Mouse (Mus musculus) G1E-ER4 (cell line): ENCODE data around the gene Fam219b. TPM values are rescaled to one million over a fixed set of nuclear protein-coding genes. Genes with fewer than 3 reads are reported as not detected.

Experiments
- GATA1 ChIP-seq: IDR thresholded peaks from one replicate; pipeline ENCODE4 v1.8.0; 2012; ENCODE audit warnings: low read length, inconsistent platforms
- polyA plus RNA-seq: library from polyadenylated mRNA; stranded (reverse); fragments of >175 nt; gene quantifications from 2 replicates; pipeline ENCODE4 v1.2.3, GENCODE M21; 2012

The Fam219b gene
- 27.5 and 37.6 TPM in 2 replicates for polyA plus RNA-seq

DNA sequence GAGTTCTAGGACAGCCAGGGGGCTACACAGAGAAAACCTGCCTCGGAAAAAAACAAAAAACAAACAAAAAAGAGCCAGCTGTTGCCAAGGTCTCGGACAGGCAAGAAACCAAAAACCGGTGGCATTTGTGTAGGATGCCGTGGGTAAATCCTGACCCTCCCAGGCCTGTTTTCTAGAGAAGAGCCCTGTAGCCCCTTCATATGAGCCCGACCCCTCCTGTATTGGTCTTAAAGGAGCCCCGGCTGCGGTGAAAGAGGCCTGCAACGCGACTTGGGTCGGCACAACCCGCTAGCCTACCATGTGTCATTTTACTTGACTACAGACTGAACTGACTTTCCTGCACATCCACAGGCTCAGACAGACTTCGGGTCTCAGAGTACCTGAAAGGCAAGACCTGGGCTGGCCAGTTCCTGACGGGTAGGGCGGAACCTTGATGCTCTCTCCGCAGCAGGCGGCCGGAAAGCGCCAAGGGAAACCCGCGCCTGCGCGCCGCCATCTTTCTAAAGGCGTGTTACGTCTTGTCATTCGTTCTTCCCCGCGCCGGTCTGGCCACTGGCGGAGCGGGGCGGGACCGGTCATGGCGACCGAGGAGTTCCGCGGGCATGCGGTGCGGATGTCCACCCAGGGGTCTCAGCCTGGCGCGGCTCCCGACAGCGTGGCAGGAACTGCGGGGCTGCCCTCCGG lies at the start of gene Fam219b:
Fam219b (plus strand) TSS at position 485 of the 684 bp plus-strand sequence.
- no peak for TF ChIP-seq GATA1

- TF ChIP-seq GATA1: no peak
Observed at GRCm38 (mm10) chr9:57487807-57488206, 49.5 kb upstream of the Fam219b start.

- no peak for TF ChIP-seq GATA1
Observed at GRCm38 (mm10) chr9:57493532-57493931, 43.8 kb upstream of the Fam219b start.

- TF ChIP-seq GATA1: no peak
Observed at GRCm38 (mm10) chr9:57494970-57495369, 42.4 kb upstream of the Fam219b start.

DNA sequence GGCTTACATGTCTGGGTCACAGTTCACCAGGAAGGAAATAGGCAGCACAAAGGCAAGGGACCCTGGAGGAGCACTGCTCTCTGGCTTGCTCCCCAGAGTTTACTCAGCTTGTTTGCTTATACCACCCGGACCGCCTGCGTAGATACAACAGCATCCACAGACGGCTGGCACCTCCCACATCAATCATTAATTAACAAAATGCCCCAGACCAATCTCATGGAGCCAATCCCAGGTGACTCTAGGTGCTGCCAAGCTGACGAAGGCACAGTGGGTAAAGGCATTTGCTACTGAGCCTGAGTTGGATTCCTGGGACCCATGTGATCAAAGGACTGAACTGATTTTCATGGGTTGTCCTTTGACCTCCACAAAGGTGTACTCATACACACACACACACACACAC lies 40.1 kb upstream of the Fam219b start:
- no peak for TF ChIP-seq GATA1

DNA sequence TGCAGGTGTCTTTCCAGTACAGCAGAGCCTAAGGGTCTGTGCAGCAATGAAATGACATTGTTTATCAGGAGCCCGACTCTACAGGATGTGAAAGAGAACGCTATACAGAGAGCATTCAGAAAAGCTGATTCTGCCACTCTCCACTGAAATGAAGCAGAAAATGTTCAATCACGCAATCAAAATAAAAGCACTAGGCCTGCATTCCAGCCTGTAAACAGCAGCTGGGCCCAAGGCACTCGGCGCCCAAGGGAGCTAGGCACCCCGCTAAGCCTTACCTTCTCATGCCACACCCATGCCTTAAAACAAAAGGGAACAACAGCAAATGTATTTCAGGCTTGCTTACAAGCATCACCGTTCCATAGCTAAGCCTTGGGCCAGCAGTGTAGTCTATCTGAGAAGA lies 38.8 kb upstream of the Fam219b start:
- no peak for TF ChIP-seq GATA1

DNA sequence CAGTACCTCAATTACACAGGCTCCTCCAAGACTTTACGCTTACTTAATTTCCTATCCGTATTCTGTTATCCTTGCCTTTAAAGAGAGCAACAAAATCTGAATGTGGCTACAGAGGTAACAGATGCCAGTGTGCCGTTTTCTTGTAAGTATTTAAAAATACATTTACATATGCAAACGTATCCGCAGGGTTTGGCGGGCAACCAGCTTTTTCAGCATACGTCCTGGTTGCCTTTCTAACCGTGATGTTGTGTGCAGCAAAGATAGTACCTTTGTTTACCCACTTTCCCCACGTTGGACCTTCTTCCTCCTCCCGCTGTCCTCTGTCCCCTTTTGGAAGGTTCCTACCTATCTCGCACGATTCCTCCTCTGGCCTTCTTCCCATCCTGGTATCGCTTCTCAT lies 35.9 kb upstream of the Fam219b start:
- TF ChIP-seq GATA1: no peak

GRCm38 (mm10) chr9:57501861-57502260 lies 35.5 kb upstream of the Fam219b start:
- TF ChIP-seq GATA1: no peak

DNA sequence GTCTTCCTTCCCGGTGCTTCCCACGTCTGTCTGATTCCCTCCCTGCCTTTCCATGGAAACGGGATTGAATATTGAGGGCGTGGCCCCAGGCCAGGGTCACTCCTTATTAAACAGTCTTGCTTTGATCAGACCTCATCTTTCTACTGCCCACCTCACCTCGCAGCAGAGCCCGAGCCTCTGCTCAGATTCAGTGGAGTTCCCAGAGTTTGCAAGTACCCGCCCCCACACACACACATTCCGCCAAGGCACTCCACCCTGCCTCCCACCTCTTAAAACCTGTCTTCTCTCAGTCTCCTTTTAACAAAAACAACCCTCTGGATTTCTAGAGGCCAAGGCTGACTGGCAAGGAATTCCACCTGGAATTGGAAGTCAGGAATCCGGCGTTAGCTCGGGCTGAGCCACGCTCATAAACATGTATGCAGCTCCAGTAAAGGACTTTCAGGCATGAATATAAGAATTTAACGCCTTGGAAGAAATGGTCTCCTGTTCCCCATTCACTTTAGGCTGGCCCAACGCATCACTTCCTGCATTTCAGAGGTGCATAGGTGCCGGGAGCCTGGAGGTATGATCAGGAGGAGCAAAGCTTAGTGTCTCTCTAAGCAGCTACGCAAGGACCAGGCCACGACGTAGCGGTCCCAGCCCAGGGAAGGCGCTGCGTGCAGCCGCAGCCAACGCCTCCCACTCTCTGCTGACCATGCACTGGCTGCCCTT lies 34.3 kb upstream of the Fam219b start:
- TF ChIP-seq GATA1: no peak

DNA sequence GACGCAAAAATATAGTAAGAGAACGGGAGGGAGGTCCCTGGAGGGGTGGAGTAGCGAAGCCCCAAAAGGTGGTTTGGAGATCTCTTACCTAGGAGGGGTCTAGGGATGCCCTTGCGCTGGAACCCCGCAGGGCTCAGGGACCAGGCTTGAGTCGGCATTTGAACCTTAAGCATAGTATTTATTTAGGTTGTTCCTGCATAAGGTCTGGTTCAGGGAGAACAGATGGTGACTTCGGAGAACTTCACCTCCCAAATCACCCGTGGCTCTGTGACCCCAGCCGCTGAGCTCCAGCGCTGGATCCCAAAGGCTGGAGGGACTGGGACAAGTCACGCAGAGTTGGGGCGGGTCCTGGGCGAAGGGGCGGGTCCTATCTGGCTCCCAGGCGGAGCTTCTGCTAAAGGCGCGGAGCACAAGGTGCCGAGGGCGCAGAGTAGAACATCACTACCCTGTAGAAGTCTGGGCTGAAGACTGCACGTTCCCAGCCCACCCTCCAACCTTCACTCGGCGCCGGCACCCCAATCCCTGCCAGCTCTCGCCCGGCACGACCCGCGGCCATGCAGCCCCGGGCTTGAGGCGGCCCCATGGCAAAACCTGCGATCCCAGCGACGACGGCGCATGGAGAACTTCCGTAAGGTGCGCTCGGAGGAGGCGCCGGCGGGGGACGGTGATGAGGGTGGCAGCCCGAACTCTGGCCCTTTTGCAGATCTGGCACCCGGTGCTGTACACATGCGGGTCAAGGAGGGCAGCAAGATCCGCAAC lies 33.5 kb upstream of the Fam219b start, which contains the start of gene Rpp25:
Rpp25 (plus strand) TSS at position 405 of the 759 bp plus-strand sequence.
- no peak for TF ChIP-seq GATA1

DNA sequence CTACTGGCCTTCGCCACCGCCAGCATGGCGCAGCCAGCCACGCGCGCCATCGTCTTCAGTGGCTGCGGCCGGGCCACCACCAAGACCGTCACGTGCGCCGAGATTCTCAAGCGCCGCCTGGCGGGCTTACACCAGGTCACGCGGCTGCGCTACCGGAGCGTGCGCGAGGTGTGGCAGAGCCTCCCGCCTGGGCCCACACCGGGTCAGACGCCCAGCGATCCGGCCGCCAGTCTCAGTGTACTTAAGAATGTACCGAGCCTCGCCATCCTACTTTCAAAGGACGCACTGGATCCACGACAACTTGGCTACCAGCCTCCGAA lies 33.0 kb upstream of the Fam219b start:
- no peak for TF ChIP-seq GATA1

GRCm38 (mm10) chr9:57504891-57505290 lies 32.4 kb upstream of the Fam219b start:
- no peak for TF ChIP-seq GATA1

- TF ChIP-seq GATA1: peak; percentile 89
Observed at GRCm38 (mm10) chr9:57505700-57506099, 31.6 kb upstream of the Fam219b start.

DNA sequence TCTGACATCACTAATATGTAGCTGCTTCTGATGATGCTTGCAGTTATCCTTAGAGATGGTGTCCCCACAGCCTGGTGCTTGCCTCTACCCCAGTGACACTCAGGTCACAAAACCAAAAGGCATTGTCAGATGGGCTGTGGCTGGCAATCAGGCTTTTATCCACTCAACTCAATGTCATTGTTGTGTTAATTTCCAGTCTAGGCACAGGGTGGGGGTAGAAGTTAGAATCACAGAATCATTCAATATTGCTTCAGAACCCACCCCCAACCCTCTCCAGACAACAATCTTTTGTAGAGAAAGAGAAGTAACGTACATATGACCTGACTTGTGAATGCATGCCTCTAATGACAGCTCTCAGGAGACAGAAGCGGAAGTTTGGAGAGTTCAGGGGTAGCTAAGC lies 26.8 kb upstream of the Fam219b start:
- no peak for TF ChIP-seq GATA1

- TF ChIP-seq GATA1: no peak
Observed at GRCm38 (mm10) chr9:57517113-57517512, 20.2 kb upstream of the Fam219b start.

DNA sequence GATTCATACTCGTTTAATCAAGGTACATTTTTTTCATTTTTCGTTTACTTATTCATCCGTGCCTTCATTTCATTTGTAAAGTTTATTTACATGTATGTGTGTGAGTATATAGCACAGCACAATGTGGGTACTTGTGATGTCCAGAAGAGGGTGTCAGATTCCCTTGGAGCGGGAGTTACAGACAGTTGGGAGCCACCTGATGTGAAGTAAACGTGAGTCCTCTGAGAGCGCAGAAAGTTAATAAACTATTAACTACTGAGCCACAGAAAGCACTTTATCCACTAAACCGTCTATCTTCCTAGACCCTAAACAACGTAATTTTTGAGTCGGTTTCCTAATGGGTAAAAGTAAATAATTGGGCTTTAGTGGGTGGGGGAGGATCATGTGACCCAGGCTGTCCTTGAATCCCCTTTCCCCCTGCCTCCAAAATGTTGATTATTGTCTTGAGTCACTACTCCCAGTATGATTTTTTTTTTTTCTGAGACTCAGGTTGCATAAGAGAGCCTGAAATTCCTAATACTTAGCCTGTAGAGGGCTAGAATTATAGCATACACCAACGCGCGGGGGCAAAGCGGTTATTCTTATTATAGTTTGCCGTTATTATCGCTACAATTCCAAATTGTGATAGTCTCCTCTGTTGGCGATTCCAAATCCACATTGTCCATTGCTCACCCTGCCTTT lies 16.8 kb upstream of the Fam219b start:
- TF ChIP-seq GATA1: no peak
